Mouse (Mus musculus) MEL (cell line): ENCODE data around the gene Pttg1ip.

Source experiments
- CHD2 ChIP-seq: IDR thresholded peaks from 2 replicates; pipeline ENCODE4 v1.6.1; 2011; ENCODE audit warnings: low read length, improper control_type of control experiment
- CTCF ChIP-seq, 3 experiments: IDR thresholded peaks in 2 of 3; conservative IDR thresholded peaks in 1 of 3; 2 replicates each; pipeline ENCODE4 v1.5.1; 2011 to 2012; ENCODE audit warnings: low read length in 3 of 3, low read depth in 2 of 3, mild to moderate bottlenecking in 2 of 3, improper control_type of control experiment in 1 of 3, inconsistent platforms in 1 of 3, mixed read lengths in 1 of 3, moderate library complexity in 1 of 3; ENCODE audit not compliant: control insufficient read depth in 1 of 3, insufficient read depth in 1 of 3, poor library complexity in 1 of 3, severe bottlenecking in 1 of 3
- ELF1 ChIP-seq: IDR thresholded peaks from 2 replicates; pipeline ENCODE4 v1.6.1; 2014; ENCODE audit warnings: low read depth, mild to moderate bottlenecking, inconsistent platforms, low read length, improper control_type of control experiment, moderate library complexity
- EP300 ChIP-seq, 2 experiments: IDR thresholded peaks; 2 replicates each; pipeline ENCODE4 v1.6.1; 2011; ENCODE audit warnings: improper control_type of control experiment in 2 of 2, low read length in 2 of 2, low read depth in 1 of 2, mild to moderate bottlenecking in 1 of 2
- GABPA ChIP-seq: IDR thresholded peaks from 2 replicates; pipeline ENCODE4 v1.6.1; 2012; ENCODE audit warnings: low read depth, mild to moderate bottlenecking, inconsistent platforms, low read length, improper control_type of control experiment, moderate library complexity
- MAX ChIP-seq: IDR thresholded peaks from 2 replicates; pipeline ENCODE4 v1.6.1; 2011; ENCODE audit warnings: low read length, improper control_type of control experiment
- MEF2A ChIP-seq: IDR thresholded peaks from 2 replicates; pipeline ENCODE4 v1.6.1; 2014; ENCODE audit warnings: low read depth, mild to moderate bottlenecking, inconsistent platforms, low read length, improper control_type of control experiment; ENCODE audit not compliant: poor library complexity, insufficient replicate concordance, severe bottlenecking; ENCODE audit errors: extremely low read depth
- MYB ChIP-seq: IDR thresholded peaks from 2 replicates; pipeline ENCODE4 v1.6.1; 2011; ENCODE audit warnings: mild to moderate bottlenecking, low read depth, low read length, improper control_type of control experiment
- NRF1 ChIP-seq: IDR thresholded peaks from 2 replicates; pipeline ENCODE4 v1.6.1; 2014; ENCODE audit warnings: low read depth, mild to moderate bottlenecking, inconsistent platforms, low read length, improper control_type of control experiment, moderate library complexity; ENCODE audit not compliant: poor library complexity, insufficient read depth, severe bottlenecking
- POLR2A ChIP-seq, 2 experiments: IDR thresholded peaks; 2 replicates each; pipeline ENCODE4 v1.6.1; 2011 to 2012; ENCODE audit warnings: low read length in 2 of 2, mild to moderate bottlenecking in 2 of 2, control low read depth in 1 of 2, improper control_type of control experiment in 1 of 2, low read depth in 1 of 2, moderate library complexity in 1 of 2; ENCODE audit not compliant: control insufficient read depth in 1 of 2, insufficient read depth in 1 of 2, poor library complexity in 1 of 2
- SIN3A ChIP-seq: IDR thresholded peaks from 2 replicates; pipeline ENCODE4 v1.6.1; 2012; ENCODE audit warnings: low read length, improper control_type of control experiment, inconsistent platforms
- ZMIZ1 ChIP-seq: IDR thresholded peaks from 2 replicates; pipeline ENCODE4 v1.6.1; 2012; ENCODE audit warnings: low read depth, mild to moderate bottlenecking, inconsistent platforms, low read length, improper control_type of control experiment, moderate library complexity

GRCm38 (mm10) chr10:77610221-77610961 lies 28.9 kb downstream of the Pttg1ip start:
- TF ChIP-seq ZMIZ1 (no peak), MEF2A (no peak), SIN3A (no peak), CTCF (IDR thresholded peaks at IDR 0.05 in 2 of 3, conservative IDR thresholded peaks at IDR 0.05 in 1 of 3; ENCODE audit: control insufficient read depth in 1 of 3, insufficient read depth in 1 of 3, low read depth in 2 of 3, low read length in 3 of 3, poor library complexity in 1 of 3, severe bottlenecking in 1 of 3) (no peak), POLR2A (IDR thresholded peaks at IDR 0.05; ENCODE audit: control insufficient read depth in 1 of 2, insufficient read depth in 1 of 2, low read depth in 1 of 2, low read length in 2 of 2, poor library complexity in 1 of 2) (no peak), CHD2 (no peak), MYB (no peak), GABPA (no peak), EP300 (IDR thresholded peaks at IDR 0.05; ENCODE audit: low read depth in 1 of 2, low read length in 2 of 2) (no peak), NRF1 (no peak), ELF1 (no peak), MAX (no peak)
